Mouse (Mus musculus) frontal cortex, adult (tissue): ENCODE measurements around the gene Fam149b.
"Not testable (repeated sequence)": the region's sequence is repeated elsewhere in the genome, so short reads cannot be mapped to it uniquely, and the experiment has no call there.

Source experiments
- ATAC-seq: cut with Nextera tagmentation; 2 replicates; pipeline ENCODE4 v1.9.2; 2017; ENCODE audit warnings: mild to moderate bottlenecking, moderate library complexity, mixed read lengths; ENCODE audit not compliant: low TSS enrichment

Gene Fam149b

GRCm38 (mm10) chr14:20347991-20348541 lies at the start of gene Fam149b, which contains the start of gene Ecd:
Gene Fam149b, plus strand, starts transcription at chr14:20348162.
Gene Ecd, minus strand, starts transcription at chr14:20348121.
- peak; percentile 96 for ATAC-seq

- ATAC-seq = not testable (repeated sequence)
Observed at GRCm38 (mm10) chr14:20305085-20305484, 42.9 kb upstream of the Fam149b start.

- no peak for ATAC-seq
Observed at GRCm38 (mm10) chr14:20315137-20315536, 32.8 kb upstream of the Fam149b start.

GRCm38 (mm10) chr14:20319420-20319819 lies 28.5 kb upstream of the Fam149b start:
- peak; percentile 47; the same call in 1 of the 2 replicates for ATAC-seq

GRCm38 (mm10) chr14:20324196-20324595 lies 23.8 kb upstream of the Fam149b start:
- peak; percentile 81 for ATAC-seq

GRCm38 (mm10) chr14:20328474-20328873 lies 19.5 kb upstream of the Fam149b start:
- no peak; the same call in 1 of the 2 replicates for ATAC-seq

- no peak for ATAC-seq
Observed at GRCm38 (mm10) chr14:20331316-20331715, 16.6 kb upstream of the Fam149b start.

GRCm38 (mm10) chr14:20339415-20339814 lies 8.5 kb upstream of the Fam149b start:
- ATAC-seq = no peak

GRCm38 (mm10) chr14:20340149-20340548 lies 7.8 kb upstream of the Fam149b start:
- ATAC-seq = 0 out of 2 replicates have a peak, but pooled peaks have one; percentile 31

- no peak for ATAC-seq
Observed at GRCm38 (mm10) chr14:20340866-20341265, 7.1 kb upstream of the Fam149b start.

GRCm38 (mm10) chr14:20345885-20346284 lies 2.1 kb upstream of the Fam149b start:
- no peak for ATAC-seq

- ATAC-seq = peak; percentile 64
Observed at GRCm38 (mm10) chr14:20347441-20347990, 446 bp upstream of the Fam149b start.

- no peak for ATAC-seq
Observed at GRCm38 (mm10) chr14:20363230-20363629, 15.3 kb downstream of the Fam149b start.

- no peak for ATAC-seq
Observed at GRCm38 (mm10) chr14:20368271-20368670, 20.3 kb downstream of the Fam149b start.

- no peak for ATAC-seq
Observed at GRCm38 (mm10) chr14:20370798-20371197, 22.8 kb downstream of the Fam149b start.

- ATAC-seq = no peak
Observed at GRCm38 (mm10) chr14:20371854-20372253, 23.9 kb downstream of the Fam149b start.

GRCm38 (mm10) chr14:20377112-20377521 lies 29.2 kb downstream of the Fam149b start:
- ATAC-seq = 0 out of 2 replicates have a peak, but pooled peaks have one; percentile 39

GRCm38 (mm10) chr14:20378313-20379061 lies 30.5 kb downstream of the Fam149b start:
- peak; percentile 81 for ATAC-seq

GRCm38 (mm10) chr14:20379087-20379640 lies 31.2 kb downstream of the Fam149b start:
- ATAC-seq = no peak

GRCm38 (mm10) chr14:20379753-20380430 lies 31.9 kb downstream of the Fam149b start:
- ATAC-seq = no peak

GRCm38 (mm10) chr14:20388441-20389129 lies 40.6 kb downstream of the Fam149b start, which contains the start of gene Dnajc9:
Gene Dnajc9, minus strand, starts transcription at chr14:20388910.
- peak; percentile 69 for ATAC-seq
